Mouse (Mus musculus): ENCODE data around the gene Ticrr. TPM values are rescaled to one million over a fixed set of nuclear protein-coding genes. Genes with fewer than 3 reads are reported as not detected.

Ticrr gene
- polyA plus RNA-seq, 1 experiment, result 1.9 TPM

DNA sequence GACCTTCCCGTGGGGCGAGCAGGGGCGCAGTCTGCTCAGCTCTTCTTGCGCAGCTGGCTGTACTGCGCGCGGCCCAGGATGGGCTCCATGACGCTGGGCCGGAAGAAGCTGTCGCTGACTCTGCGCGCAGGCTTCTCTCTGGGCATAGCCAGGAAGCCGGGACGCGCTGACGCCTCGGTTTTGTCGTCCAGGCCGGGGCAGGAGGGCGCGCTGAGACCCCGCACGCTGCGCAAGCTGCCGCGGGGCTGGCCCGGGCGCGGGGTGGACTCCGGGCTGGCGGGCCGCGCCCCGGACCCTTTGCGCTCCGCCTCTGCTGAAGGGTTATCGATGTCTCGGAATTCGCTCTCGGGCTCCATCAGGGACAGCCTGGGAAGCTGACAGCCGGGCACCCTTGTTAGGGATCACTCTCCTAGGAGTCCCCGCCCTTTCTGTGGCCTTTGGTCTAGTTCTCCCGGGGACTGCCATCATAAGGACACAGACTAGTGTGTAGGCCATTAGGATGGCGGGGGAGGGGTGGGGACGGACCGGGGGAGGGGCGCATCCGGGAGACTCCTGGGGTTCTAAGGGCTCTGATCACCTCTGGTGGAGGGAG lies 61.5 kb downstream of the Ticrr start:
- TF ChIP-seq CTCF (IDR thresholded peaks at IDR 0.05; ENCODE audit: control insufficient read depth, insufficient read depth, insufficient replicate concordance, low read depth, low read length) (no peak), POLR2A (IDR thresholded peaks at IDR 0.05; ENCODE audit: control insufficient read depth, low read depth, low read length) (no peak)
- H3K27ac ChIP-seq (ENCODE audit: control insufficient read depth, insufficient read depth, low read depth, low read length), result 0 out of 2 replicates have a peak overlapping the region, but pooled peaks have one; percentile 23
- peaks cover 6% of the 10 kb centered on the region for H3K4me1 ChIP-seq (ENCODE audit: control insufficient read depth, insufficient read depth, low read length)
- H3K27me3 ChIP-seq (ENCODE audit: control insufficient read depth, insufficient read depth, low read length), result no peaks in the 10 kb centered on the region
- H3K4me3 ChIP-seq (ENCODE audit: control insufficient read depth, low read depth, low read length), result peak overlapping the region; percentile 84
- H3K36me3 ChIP-seq (ENCODE audit: control insufficient read depth, insufficient read depth, low read length), result no peaks in the 10 kb centered on the region

DNA sequence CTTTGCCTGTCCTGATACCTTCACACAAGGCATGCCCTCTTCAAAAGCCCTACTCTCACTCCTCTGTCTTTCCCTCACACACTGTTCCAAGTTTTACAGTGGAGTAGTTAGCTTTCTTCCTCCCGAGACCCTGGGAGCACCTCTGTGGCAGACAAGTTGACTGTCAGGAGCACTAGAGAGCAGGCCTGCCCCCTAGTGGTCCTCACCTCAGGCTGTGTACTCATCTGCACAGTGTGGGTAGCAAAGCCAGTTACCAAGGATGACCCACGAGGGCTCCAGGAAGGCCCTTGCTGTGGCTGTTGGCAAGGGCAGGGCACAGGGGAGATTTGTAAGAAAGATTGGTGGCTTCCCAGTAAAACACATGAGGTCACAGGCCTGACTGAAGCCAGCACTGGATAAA lies 67.1 kb downstream of the Ticrr start:
- H3K27me3 ChIP-seq (ENCODE audit: control insufficient read depth, insufficient read depth, low read length), result no peaks in the 10 kb centered on the region
- no peak overlapping the region for H3K4me3 ChIP-seq (ENCODE audit: control insufficient read depth, low read depth, low read length)
- no peaks in the 10 kb centered on the region for H3K36me3 ChIP-seq (ENCODE audit: control insufficient read depth, insufficient read depth, low read length)
- no peaks in the 10 kb centered on the region for H3K4me1 ChIP-seq (ENCODE audit: control insufficient read depth, insufficient read depth, low read length)
- TF ChIP-seq POLR2A (IDR thresholded peaks at IDR 0.05; ENCODE audit: control insufficient read depth, low read depth, low read length), result no peak
- peak; percentile 73; the same call in 1 of the 2 replicates for TF ChIP-seq CTCF (IDR thresholded peaks at IDR 0.05; ENCODE audit: control insufficient read depth, insufficient read depth, insufficient replicate concordance, low read depth, low read length)
- H3K27ac ChIP-seq (ENCODE audit: control insufficient read depth, insufficient read depth, low read depth, low read length), result no peak overlapping the region

DNA sequence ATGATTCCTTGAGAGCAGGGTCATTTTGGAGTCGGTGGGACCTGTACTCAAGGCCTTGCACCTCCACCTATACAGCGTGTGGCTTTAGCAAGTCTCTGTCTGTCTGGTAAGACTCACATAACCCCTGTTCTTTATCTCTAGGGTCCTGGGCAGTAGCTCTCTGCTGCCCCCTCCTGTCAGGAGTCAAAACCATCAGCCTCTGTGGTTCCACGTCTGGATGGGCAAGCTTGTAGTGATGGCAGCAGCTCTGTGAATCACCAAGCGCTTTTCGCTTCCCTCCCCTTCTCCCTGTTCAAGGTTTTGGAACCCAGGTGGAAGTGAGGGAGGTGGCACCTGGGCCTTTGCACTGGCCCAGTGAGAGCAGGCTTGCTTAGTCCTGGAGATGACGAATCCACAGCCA lies 68.2 kb downstream of the Ticrr start:
- no peaks in the 10 kb centered on the region for H3K36me3 ChIP-seq (ENCODE audit: control insufficient read depth, insufficient read depth, low read length)
- no peak overlapping the region for H3K4me3 ChIP-seq (ENCODE audit: control insufficient read depth, low read depth, low read length)

DNA sequence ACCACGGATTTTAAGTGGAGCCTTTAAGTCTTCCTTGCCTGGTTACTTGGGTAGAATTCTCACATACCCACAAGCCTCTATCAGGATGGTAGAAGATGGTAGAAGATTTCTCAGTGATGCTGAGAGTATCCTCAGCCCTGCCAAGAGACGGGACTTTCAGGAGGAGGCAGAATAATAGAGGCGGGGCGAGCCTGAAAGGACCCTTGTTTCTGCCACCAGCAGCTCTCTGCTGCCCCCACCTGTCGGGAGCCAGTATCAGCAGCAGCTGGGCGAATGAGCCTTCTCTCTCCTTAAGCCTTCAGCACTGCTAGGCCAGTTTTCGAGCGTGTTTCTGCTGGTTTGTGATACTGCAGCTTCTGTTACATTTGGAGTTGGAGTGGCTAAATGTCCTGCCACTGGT lies 69.2 kb downstream of the Ticrr start:
- H3K4me1 ChIP-seq (ENCODE audit: control insufficient read depth, insufficient read depth, low read length), result no peaks in the 10 kb centered on the region
- no peak overlapping the region for H3K27ac ChIP-seq (ENCODE audit: control insufficient read depth, insufficient read depth, low read depth, low read length)
- H3K36me3 ChIP-seq (ENCODE audit: control insufficient read depth, insufficient read depth, low read length), result no peaks in the 10 kb centered on the region
- no peak overlapping the region for H3K4me3 ChIP-seq (ENCODE audit: control insufficient read depth, low read depth, low read length)
- no peak for TF ChIP-seq POLR2A (IDR thresholded peaks at IDR 0.05; ENCODE audit: control insufficient read depth, low read depth, low read length)
- peak; percentile 86; the same call in 1 of the 2 replicates for TF ChIP-seq CTCF (IDR thresholded peaks at IDR 0.05; ENCODE audit: control insufficient read depth, insufficient read depth, insufficient replicate concordance, low read depth, low read length)
- no peaks in the 10 kb centered on the region for H3K27me3 ChIP-seq (ENCODE audit: control insufficient read depth, insufficient read depth, low read length)

More for the DNA sequence above, 68.2 kb downstream of the Ticrr start:
- no peaks in the 10 kb centered on the region for H3K27me3 ChIP-seq (ENCODE audit: control insufficient read depth, insufficient read depth, low read length)
- TF ChIP-seq CTCF (IDR thresholded peaks at IDR 0.05; ENCODE audit: control insufficient read depth, insufficient read depth, insufficient replicate concordance, low read depth, low read length) (peak; percentile 85), POLR2A (IDR thresholded peaks at IDR 0.05; ENCODE audit: control insufficient read depth, low read depth, low read length) (no peak)
- H3K4me1 ChIP-seq (ENCODE audit: control insufficient read depth, insufficient read depth, low read length), result no peaks in the 10 kb centered on the region
- H3K27ac ChIP-seq (ENCODE audit: control insufficient read depth, insufficient read depth, low read depth, low read length), result no peak overlapping the region

DNA sequence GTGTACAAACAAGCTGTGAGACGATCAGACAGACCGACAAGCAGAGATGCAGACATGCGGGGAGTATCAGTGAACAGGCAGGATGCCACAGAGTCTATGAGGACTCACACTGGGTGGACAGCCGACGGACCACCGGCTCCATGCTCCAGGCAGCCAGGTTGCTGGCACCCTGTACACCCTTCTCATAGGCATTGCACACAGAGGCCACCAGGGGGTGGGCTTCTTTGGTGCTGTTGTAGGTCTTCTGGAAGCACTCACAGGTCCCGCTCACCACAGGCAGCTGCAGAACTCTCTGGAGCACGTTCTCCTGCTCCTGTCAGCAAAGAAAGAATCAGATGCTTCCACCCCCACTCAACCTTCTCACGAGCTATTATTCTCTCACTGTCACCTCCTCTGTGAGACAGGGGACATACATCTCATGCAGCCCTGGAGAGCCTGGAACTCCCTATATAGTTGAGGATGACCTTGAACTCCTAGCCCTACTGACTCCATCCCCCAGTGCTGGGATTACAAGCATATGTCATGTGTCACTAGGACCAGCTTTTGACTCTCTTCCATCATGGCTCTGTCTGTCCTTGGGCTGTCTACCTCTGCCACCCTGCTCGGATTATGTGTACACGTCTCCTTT lies 69.9 kb downstream of the Ticrr start:
- Histone ChIP-seq H3K4me1 (ENCODE audit: control insufficient read depth, insufficient read depth, low read length) (no peaks in the 10 kb centered on the region), H3K27ac (ENCODE audit: control insufficient read depth, insufficient read depth, low read depth, low read length) (no peak overlapping the region), H3K4me3 (ENCODE audit: control insufficient read depth, low read depth, low read length) (no peak overlapping the region), H3K36me3 (ENCODE audit: control insufficient read depth, insufficient read depth, low read length) (no peaks in the 10 kb centered on the region), H3K27me3 (ENCODE audit: control insufficient read depth, insufficient read depth, low read length) (no peaks in the 10 kb centered on the region)
- TF ChIP-seq CTCF (IDR thresholded peaks at IDR 0.05; ENCODE audit: control insufficient read depth, insufficient read depth, insufficient replicate concordance, low read depth, low read length), result peak; percentile 36; the same call in 1 of the 2 replicates
- TF ChIP-seq POLR2A (IDR thresholded peaks at IDR 0.05; ENCODE audit: control insufficient read depth, low read depth, low read length), result no peak

DNA sequence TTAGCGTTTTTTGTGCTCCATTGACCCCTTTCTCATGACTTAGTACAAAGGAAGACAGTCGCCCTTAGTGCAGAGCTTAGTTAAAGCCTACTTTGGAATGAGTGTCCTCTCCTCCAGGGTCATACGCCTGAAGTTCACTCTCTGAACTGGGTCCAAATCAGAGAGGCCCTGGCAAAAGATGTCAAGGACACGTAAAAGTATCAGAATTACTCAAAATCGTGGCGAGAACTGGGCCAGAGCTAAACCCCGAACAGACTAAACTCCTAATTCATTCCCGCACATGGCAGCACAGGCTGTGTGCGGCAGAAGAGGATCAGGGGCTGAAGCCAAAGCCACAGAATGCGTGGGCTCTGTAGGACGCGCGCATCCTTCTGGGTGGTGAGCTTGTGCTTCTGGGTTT lies 71.4 kb downstream of the Ticrr start:
- Histone ChIP-seq H3K4me1 (ENCODE audit: control insufficient read depth, insufficient read depth, low read length) (no peaks in the 10 kb centered on the region), H3K27me3 (ENCODE audit: control insufficient read depth, insufficient read depth, low read length) (no peaks in the 10 kb centered on the region), H3K4me3 (ENCODE audit: control insufficient read depth, low read depth, low read length) (no peak overlapping the region), H3K36me3 (ENCODE audit: control insufficient read depth, insufficient read depth, low read length) (no peaks in the 10 kb centered on the region), H3K27ac (ENCODE audit: control insufficient read depth, insufficient read depth, low read depth, low read length) (no peak overlapping the region)
- no peak for TF ChIP-seq CTCF (IDR thresholded peaks at IDR 0.05; ENCODE audit: control insufficient read depth, insufficient read depth, insufficient replicate concordance, low read depth, low read length)
- TF ChIP-seq POLR2A (IDR thresholded peaks at IDR 0.05; ENCODE audit: control insufficient read depth, low read depth, low read length), result no peak

DNA sequence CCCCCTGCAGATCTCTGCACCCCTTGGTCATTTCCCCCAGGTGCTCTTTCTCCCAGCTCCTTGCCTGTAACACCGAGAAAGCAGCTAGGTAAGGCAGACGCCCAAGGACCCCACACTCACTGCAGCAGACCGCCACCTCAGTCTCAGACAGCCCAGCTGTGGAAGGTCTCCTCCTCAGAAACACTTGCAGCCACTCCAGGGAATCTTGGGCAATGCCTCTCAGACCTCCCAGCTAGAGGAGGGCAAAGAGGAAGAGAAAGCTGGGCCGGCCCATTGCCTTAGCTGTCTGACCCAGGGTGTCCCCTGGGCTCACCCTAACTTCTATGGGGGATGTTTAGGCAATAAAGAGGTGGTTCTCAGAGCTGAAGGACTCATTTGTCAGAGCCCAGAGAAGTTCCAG lies 72.6 kb downstream of the Ticrr start, which contains the start of gene Plin1:
Gene Plin1, minus strand, starts transcription at position 282 of the 400 bp plus-strand sequence.
- Histone ChIP-seq H3K27ac (ENCODE audit: control insufficient read depth, insufficient read depth, low read depth, low read length) (no peak within 1 kb of the TSS), H3K4me3 (ENCODE audit: control insufficient read depth, low read depth, low read length) (no peak within 1 kb of the TSS), H3K27me3 (ENCODE audit: control insufficient read depth, insufficient read depth, low read length) (no peaks in the 10 kb centered on the region), H3K36me3 (ENCODE audit: control insufficient read depth, insufficient read depth, low read length) (peaks cover 7% of the 10 kb centered on the region; the same call in 1 of the 2 replicates), H3K4me1 (ENCODE audit: control insufficient read depth, insufficient read depth, low read length) (no peaks in the 10 kb centered on the region; the same call in none of the 2 replicates)
- no peak for TF ChIP-seq POLR2A (IDR thresholded peaks at IDR 0.05; ENCODE audit: control insufficient read depth, low read depth, low read length)
- TF ChIP-seq CTCF (IDR thresholded peaks at IDR 0.05; ENCODE audit: control insufficient read depth, insufficient read depth, insufficient replicate concordance, low read depth, low read length), result no peak
